Mouse (Mus musculus) erythroid progenitor cell, adult 5-6 weeks (primary cell): ENCODE data around the gene Pde4d. TPM values are rescaled to one million over a fixed set of nuclear protein-coding genes. Genes with fewer than 3 reads are reported as not detected.

Experiments
- ATAC-seq: replicated peaks from 2 replicates; pipeline ENCODE4 v1.8.0; 2016; ENCODE audit warnings: moderate number of reproducible peaks, mild to moderate bottlenecking, moderate TSS enrichment, inconsistent platforms; ENCODE audit not compliant: poor library complexity, low FRiP score, severe bottlenecking
- total RNA-seq, 2 experiments: library from RNA; stranded (forward) in 1 of 2; stranded (reverse) in 1 of 2; fragments of 150-400 nt in 1 of 2; fragments of 186-747, 209-891 nt in 1 of 2; gene quantifications; 2 replicates each; pipeline versions ENCODE4 v1.2.3 to v1.2.4; 2015 to 2017; ENCODE audit warnings: low replicate concordance in 2 of 2

The Pde4d gene
- total RNA-seq, 2 experiments from 2014 or later: 61.3 to 82.2 TPM

- no peak for ATAC-seq
These were observed 102.5 kb downstream of the Pde4d start for GRCm38 (mm10) chr13:108552288-108552687.

GRCm38 (mm10) chr13:108552995-108553394 is 103.2 kb downstream of the Pde4d start:
- ATAC-seq: no peak

- ATAC-seq: no peak
These were observed 105.2 kb downstream of the Pde4d start for GRCm38 (mm10) chr13:108554901-108555300.

- ATAC-seq: no peak
These were observed 147.2 kb downstream of the Pde4d start for GRCm38 (mm10) chr13:108596938-108597337.

GRCm38 (mm10) chr13:108598673-108599072 is 148.9 kb downstream of the Pde4d start:
- ATAC-seq: no peak

GRCm38 (mm10) chr13:108599186-108599900 is 149.6 kb downstream of the Pde4d start:
- no peak for ATAC-seq

- ATAC-seq: no peak
These were observed 151.3 kb downstream of the Pde4d start for GRCm38 (mm10) chr13:108601021-108601420.

- ATAC-seq: no peak
These were observed 153.8 kb downstream of the Pde4d start for GRCm38 (mm10) chr13:108603502-108603901.

GRCm38 (mm10) chr13:108604213-108604612 is 154.5 kb downstream of the Pde4d start:
- no peak for ATAC-seq

GRCm38 (mm10) chr13:108618207-108618606 is 168.5 kb downstream of the Pde4d start:
- ATAC-seq: no peak

- no peak for ATAC-seq
These were observed 172.9 kb downstream of the Pde4d start for GRCm38 (mm10) chr13:108622681-108623080.

- no peak for ATAC-seq
These were observed 174.2 kb downstream of the Pde4d start for GRCm38 (mm10) chr13:108623929-108624328.

- ATAC-seq: no peak
These were observed 176.4 kb downstream of the Pde4d start for GRCm38 (mm10) chr13:108626166-108626565.

GRCm38 (mm10) chr13:108628501-108628900 is 178.8 kb downstream of the Pde4d start:
- no peak for ATAC-seq

- ATAC-seq: no peak
These were observed 180.8 kb downstream of the Pde4d start for GRCm38 (mm10) chr13:108630576-108630975.

GRCm38 (mm10) chr13:108631222-108631621 is 181.5 kb downstream of the Pde4d start:
- no peak for ATAC-seq

- no peak for ATAC-seq
These were observed 186.8 kb downstream of the Pde4d start for GRCm38 (mm10) chr13:108636526-108636925.

GRCm38 (mm10) chr13:108642259-108642658 is 192.5 kb downstream of the Pde4d start:
- ATAC-seq: no peak

GRCm38 (mm10) chr13:108646801-108647200 is 197.1 kb downstream of the Pde4d start:
- ATAC-seq: no peak

- ATAC-seq: no peak
These were observed 197.5 kb downstream of the Pde4d start for GRCm38 (mm10) chr13:108647239-108647638.

- no peak for ATAC-seq
These were observed 204.4 kb downstream of the Pde4d start for GRCm38 (mm10) chr13:108654026-108654723.
